Mouse (Mus musculus): ENCODE results near the gene Nap1l5.

Nap1l5 gene

GRCm38 (mm10) chr6:58906852-58907261, at the start of gene Nap1l5:
TSS of gene Nap1l5 (minus strand) at chr6:58907076.
- DNase-seq (ENCODE audit: low spot score): peak; percentile 42

GRCm38 (mm10) chr6:58951128-58951992, 44.5 kb upstream of the Nap1l5 start:
- DNase-seq (ENCODE audit: low spot score): no peak

GRCm38 (mm10) chr6:58950410-58950809, 43.5 kb upstream of the Nap1l5 start:
- no peak for DNase-seq (ENCODE audit: low spot score)

GRCm38 (mm10) chr6:58946840-58947239, 40.0 kb upstream of the Nap1l5 start:
- DNase-seq (ENCODE audit: low spot score): no peak

- DNase-seq (ENCODE audit: low spot score): no peak
Observed at GRCm38 (mm10) chr6:58946246-58946645, 39.4 kb upstream of the Nap1l5 start.

- no peak for DNase-seq (ENCODE audit: low spot score)
Observed at GRCm38 (mm10) chr6:58943958-58944357, 37.1 kb upstream of the Nap1l5 start.

- no peak for DNase-seq (ENCODE audit: low spot score)
Observed at GRCm38 (mm10) chr6:58942276-58942675, 35.4 kb upstream of the Nap1l5 start.

GRCm38 (mm10) chr6:58937726-58938125, 30.9 kb upstream of the Nap1l5 start:
- DNase-seq (ENCODE audit: low spot score): no peak

GRCm38 (mm10) chr6:58934144-58934543, 27.3 kb upstream of the Nap1l5 start:
- DNase-seq (ENCODE audit: low spot score): no peak

- DNase-seq (ENCODE audit: low spot score): no peak
Observed at GRCm38 (mm10) chr6:58933189-58933913, 26.5 kb upstream of the Nap1l5 start.

GRCm38 (mm10) chr6:58932515-58933188, 25.8 kb upstream of the Nap1l5 start:
- no peak for DNase-seq (ENCODE audit: low spot score)

- no peak for DNase-seq (ENCODE audit: low spot score)
Observed at GRCm38 (mm10) chr6:58931149-58931548, 24.3 kb upstream of the Nap1l5 start.

- DNase-seq (ENCODE audit: low spot score): no peak
Observed at GRCm38 (mm10) chr6:58929911-58930431, 23.1 kb upstream of the Nap1l5 start.

GRCm38 (mm10) chr6:58927881-58928280, 21.0 kb upstream of the Nap1l5 start:
- no peak for DNase-seq (ENCODE audit: low spot score)

- no peak for DNase-seq (ENCODE audit: low spot score)
Observed at GRCm38 (mm10) chr6:58922511-58922910, 15.6 kb upstream of the Nap1l5 start.

GRCm38 (mm10) chr6:58921623-58922022, 14.7 kb upstream of the Nap1l5 start:
- DNase-seq (ENCODE audit: low spot score): no peak

GRCm38 (mm10) chr6:58920735-58921134, 13.9 kb upstream of the Nap1l5 start:
- no peak for DNase-seq (ENCODE audit: low spot score)

GRCm38 (mm10) chr6:58916498-58916897, 9.6 kb upstream of the Nap1l5 start:
- no peak for DNase-seq (ENCODE audit: low spot score)

GRCm38 (mm10) chr6:58913971-58914370, 7.1 kb upstream of the Nap1l5 start:
- no peak for DNase-seq (ENCODE audit: low spot score)

- DNase-seq (ENCODE audit: low spot score): no peak
Observed at GRCm38 (mm10) chr6:58913551-58913950, 6.7 kb upstream of the Nap1l5 start.

- no peak for DNase-seq (ENCODE audit: low spot score)
Observed at GRCm38 (mm10) chr6:58912842-58913241, 6.0 kb upstream of the Nap1l5 start.

- no peak for DNase-seq (ENCODE audit: low spot score)
Observed at GRCm38 (mm10) chr6:58907791-58908190, 915 bp upstream of the Nap1l5 start.

Measured in testis, postnatal 10 days (tissue).